Mouse (Mus musculus) hindbrain, embryonic 11.5 days (tissue): ENCODE measurements at regions not wholly inside any gene's neighbourhood (a gene's known extent, or its start where the extent isn't known, plus 50 kb on each side); places are given as distances from the start of the nearest gene placed in this dataset.

ENCODE experiments used
- ATAC-seq: fragments of 200-750 bp; cut with Nextera tagmentation; 2 replicates; pipeline ENCODE4 v1.8.0; 2017; ENCODE audit warnings: mild to moderate bottlenecking, moderate TSS enrichment, moderate library complexity; ENCODE audit not compliant: low FRiP score
- DNase-seq: peaks from one replicate; pipeline ENCODE4 v3.0.0-alpha.2; 2015; ENCODE audit warnings: low spot score
- H3K27ac ChIP-seq: fragments of 300-500 bp; sonication (generic); 2 replicates; pipeline ENCODE4 v1.5.1; 2014; ENCODE audit warnings: mild to moderate bottlenecking, low read depth, low read length
- H3K27me3 ChIP-seq: fragments of 300-500 bp; sonication (generic); 2 replicates; pipeline ENCODE4 v1.6.1; 2014; ENCODE audit warnings: mild to moderate bottlenecking, low read length, moderate library complexity, mixed read lengths; ENCODE audit not compliant: control insufficient read depth, insufficient read depth
- H3K36me3 ChIP-seq: fragments of 300-500 bp; sonication (generic); 2 replicates; pipeline ENCODE4 v1.6.1; 2014; ENCODE audit warnings: mild to moderate bottlenecking, low read length, moderate library complexity, mixed read lengths; ENCODE audit not compliant: control insufficient read depth, insufficient read depth
- H3K4me1 ChIP-seq: fragments of 300-500 bp; sonication (generic); replicated peaks from 2 replicates; pipeline ENCODE4 v1.6.1; 2014; ENCODE audit warnings: low read length, mixed read lengths; ENCODE audit not compliant: control insufficient read depth, insufficient read depth
- H3K4me2 ChIP-seq: fragments of 300-500 bp; sonication (generic); replicated peaks from 2 replicates; pipeline ENCODE4 v1.6.1; 2014; ENCODE audit warnings: mild to moderate bottlenecking, low read depth, low read length
- H3K4me3 ChIP-seq: fragments of 300-500 bp; sonication (generic); 2 replicates; pipeline ENCODE4 v1.5.1; 2014; ENCODE audit warnings: low read depth, low read length
- H3K9ac ChIP-seq: fragments of 300-500 bp; sonication (generic); 2 replicates; pipeline ENCODE4 v1.6.1; 2014; ENCODE audit warnings: low read depth, low read length
- H3K9me3 ChIP-seq: fragments of 300-500 bp; sonication (generic); 2 replicates; pipeline ENCODE4 v1.6.1; 2016; ENCODE audit warnings: low read length; ENCODE audit not compliant: control insufficient read depth
- WGBS: fragments of 180-500 bp; shearing (Covaris S2); extraction: QIAGEN DNeasy Blood & Tissue Kit; methylation state at CpG from one replicate; pipeline ENCODE4 v1.1.7; 2014; 5-methylcytosine and 5-hydroxymethylcytosine counted together

DNA sequence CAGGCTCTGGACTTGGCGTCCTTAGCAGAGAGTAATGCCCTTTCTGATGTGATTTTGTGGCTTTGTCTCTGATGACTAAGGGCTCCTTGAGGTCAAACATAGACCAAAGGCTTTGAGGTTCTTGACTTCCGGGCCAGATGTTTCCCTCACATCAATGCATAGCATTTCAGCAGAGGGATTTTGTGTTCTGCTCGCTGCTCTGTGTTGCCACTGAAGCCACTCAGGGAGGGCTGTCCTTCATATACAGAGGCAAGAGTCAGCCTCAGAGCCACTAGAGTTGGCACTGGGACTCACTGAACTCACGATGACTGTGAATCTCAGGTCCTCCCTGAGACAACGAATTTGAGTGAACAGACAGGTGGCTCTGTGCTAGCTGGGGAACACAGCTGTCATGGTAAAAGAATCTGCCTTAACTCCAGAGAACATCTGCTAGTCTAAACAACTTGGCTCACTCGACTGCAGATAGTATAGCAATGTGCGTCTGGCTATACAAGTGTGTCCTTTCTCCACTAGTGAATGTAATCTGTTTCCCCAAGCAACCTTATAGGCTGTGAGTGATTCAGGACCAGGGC is 74.3 kb downstream of the Gp2 start:
- no peak overlapping the region for H3K9ac ChIP-seq
- no peak overlapping the region for H3K4me2 ChIP-seq
- no peaks in the 10 kb centered on the region for H3K27me3 ChIP-seq
- no peaks in the 10 kb centered on the region for H3K4me1 ChIP-seq
- no peak for ATAC-seq
- no peak overlapping the region for H3K27ac ChIP-seq
- H3K36me3 ChIP-seq: no peaks in the 10 kb centered on the region
- 82% methylated on average over 7 of the region's 7 CpGs for WGBS
- H3K4me3 ChIP-seq: no peak overlapping the region
- no peak for DNase-seq
- H3K9me3 ChIP-seq: no peaks in the 10 kb centered on the region

GRCm38 (mm10) chr7:119379935-119380334 is 79.2 kb downstream of the Gp2 start:
- peak; percentile 19 for DNase-seq
- H3K36me3 ChIP-seq: no peaks in the 10 kb centered on the region

GRCm38 (mm10) chr7:119364268-119364596 is 94.9 kb downstream of the Gp2 start:
- H3K27ac ChIP-seq: no peak overlapping the region
- no peaks in the 10 kb centered on the region for H3K36me3 ChIP-seq
- WGBS: 54% methylated on average over 1 of the region's 1 CpGs
- H3K9me3 ChIP-seq: no peaks in the 10 kb centered on the region
- ATAC-seq (no peak; the same call in 1 of the 2 replicates), DNase-seq (no peak)
- no peak overlapping the region for H3K4me2 ChIP-seq
- H3K9ac ChIP-seq: no peak overlapping the region
- H3K27me3 ChIP-seq: no peaks in the 10 kb centered on the region
- H3K4me1 ChIP-seq: no peaks in the 10 kb centered on the region
- no peak overlapping the region for H3K4me3 ChIP-seq

More at GRCm38 (mm10) chr7:119379935-119380334, 79.2 kb downstream of the Gp2 start:
- Histone ChIP-seq H3K4me3 (no peak overlapping the region), H3K9ac (no peak overlapping the region), H3K4me1 (no peaks in the 10 kb centered on the region), H3K4me2 (no peak overlapping the region), H3K27me3 (no peaks in the 10 kb centered on the region), H3K9me3 (no peaks in the 10 kb centered on the region), H3K27ac (no peak overlapping the region)
- no peak for ATAC-seq
- 59% methylated on average over 3 of the region's 3 CpGs for WGBS

GRCm38 (mm10) chr7:119363552-119364267 is 95.4 kb downstream of the Gp2 start:
- H3K4me2 ChIP-seq: no peak overlapping the region
- WGBS: 72% methylated on average over 5 of the region's 5 CpGs
- H3K27ac ChIP-seq: peak overlapping the region; percentile 30; the same call in 1 of the 2 replicates
- no peak overlapping the region for H3K9ac ChIP-seq
- H3K36me3 ChIP-seq: no peaks in the 10 kb centered on the region
- peak; percentile 81 for ATAC-seq
- no peaks in the 10 kb centered on the region for H3K27me3 ChIP-seq
- no peaks in the 10 kb centered on the region for H3K4me1 ChIP-seq
- no peak overlapping the region for H3K4me3 ChIP-seq
- DNase-seq: peak; percentile 41
- no peaks in the 10 kb centered on the region for H3K9me3 ChIP-seq

GRCm38 (mm10) chr7:119357338-119357737 is 101.7 kb downstream of the Gp2 start:
- Histone ChIP-seq H3K36me3 (no peaks in the 10 kb centered on the region), H3K27me3 (no peaks in the 10 kb centered on the region), H3K4me2 (no peak overlapping the region), H3K4me1 (no peaks in the 10 kb centered on the region), H3K9me3 (no peaks in the 10 kb centered on the region), H3K4me3 (no peak overlapping the region), H3K9ac (no peak overlapping the region), H3K27ac (no peak overlapping the region)
- no peak for DNase-seq
- ATAC-seq: no peak
- WGBS: 76% methylated on average over 3 of the region's 3 CpGs

GRCm38 (mm10) chr7:119356251-119356650 is 102.8 kb downstream of the Gp2 start:
- Histone ChIP-seq H3K9ac (no peak overlapping the region), H3K36me3 (no peaks in the 10 kb centered on the region), H3K27me3 (no peaks in the 10 kb centered on the region), H3K4me3 (no peak overlapping the region), H3K27ac (no peak overlapping the region), H3K9me3 (no peaks in the 10 kb centered on the region), H3K4me1 (no peaks in the 10 kb centered on the region), H3K4me2 (no peak overlapping the region)
- ATAC-seq: no peak
- DNase-seq: peak; percentile 47

DNA sequence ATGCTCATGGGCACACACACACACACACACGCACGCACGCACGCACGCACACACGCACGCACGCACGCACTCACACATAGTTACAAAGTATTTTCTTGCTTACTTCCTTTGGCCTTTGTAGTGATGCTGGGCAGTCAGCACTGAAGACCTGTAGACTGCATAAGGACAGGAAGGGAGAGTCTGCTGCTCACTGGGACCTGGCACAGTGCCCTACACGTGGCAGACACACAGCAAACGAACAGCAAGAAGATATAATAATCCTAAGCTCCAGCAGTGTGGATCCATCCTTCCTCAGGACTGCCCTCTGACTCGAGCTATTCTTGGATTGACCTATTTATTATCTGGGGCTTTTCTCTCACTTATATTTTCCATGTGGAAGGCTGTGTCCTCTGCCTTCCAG is 106.5 kb downstream of the Gp2 start:
- H3K36me3 ChIP-seq: no peaks in the 10 kb centered on the region
- H3K9ac ChIP-seq: no peak overlapping the region
- no peaks in the 10 kb centered on the region for H3K9me3 ChIP-seq
- H3K4me1 ChIP-seq: no peaks in the 10 kb centered on the region
- H3K27me3 ChIP-seq: no peaks in the 10 kb centered on the region
- DNase-seq: no peak
- no peak overlapping the region for H3K4me3 ChIP-seq
- no peak overlapping the region for H3K4me2 ChIP-seq
- no peak for ATAC-seq
- 81% methylated on average over 12 of the region's 12 CpGs for WGBS
- H3K27ac ChIP-seq: no peak overlapping the region

GRCm38 (mm10) chr7:119350641-119351040 is 108.4 kb downstream of the Gp2 start:
- ATAC-seq (no peak), DNase-seq (no peak)
- no peak overlapping the region for H3K27ac ChIP-seq
- WGBS: 86% methylated on average over 1 of the region's 1 CpGs
- H3K27me3 ChIP-seq: no peaks in the 10 kb centered on the region
- no peaks in the 10 kb centered on the region for H3K4me1 ChIP-seq
- H3K4me3 ChIP-seq: no peak overlapping the region
- H3K9ac ChIP-seq: no peak overlapping the region
- H3K4me2 ChIP-seq: no peak overlapping the region
- no peaks in the 10 kb centered on the region for H3K36me3 ChIP-seq
- no peaks in the 10 kb centered on the region for H3K9me3 ChIP-seq

DNA sequence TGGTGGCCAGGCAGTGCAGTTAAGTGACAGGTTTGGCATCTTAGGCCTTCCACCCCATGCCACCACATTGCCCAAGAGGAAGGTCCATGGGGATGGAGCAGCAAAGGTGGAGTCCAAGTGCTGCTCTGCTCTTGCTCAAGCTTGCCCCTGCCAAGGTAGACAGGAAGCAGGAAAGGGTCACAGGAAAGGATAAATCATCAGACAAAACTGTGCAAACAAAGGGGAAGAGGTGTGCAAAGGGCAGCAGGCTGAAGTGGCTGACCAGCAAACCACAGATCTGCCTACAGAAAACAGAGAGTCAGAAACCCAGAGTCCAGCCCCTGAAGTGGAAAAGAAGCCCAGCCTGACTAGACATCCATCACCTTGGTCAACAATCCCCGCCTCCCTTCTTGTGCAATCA is 115.7 kb downstream of the Gp2 start:
- Histone ChIP-seq H3K4me2 (no peak overlapping the region), H3K4me1 (no peaks in the 10 kb centered on the region), H3K27ac (no peak overlapping the region), H3K9ac (no peak overlapping the region), H3K36me3 (no peaks in the 10 kb centered on the region), H3K4me3 (no peak overlapping the region), H3K27me3 (no peaks in the 10 kb centered on the region), H3K9me3 (no peaks in the 10 kb centered on the region)
- ATAC-seq: no peak
- no peak for DNase-seq
- 79% methylated on average over 1 of the region's 1 CpGs for WGBS
